Mouse (Mus musculus): Measurements from ENCODE around the gene Rpl10a. TPM values are rescaled to one million over a fixed set of nuclear protein-coding genes. Genes with fewer than 3 reads are reported as not detected.
"Not testable (repeated sequence)": the region's sequence is repeated elsewhere in the genome, so short reads cannot be mapped to it uniquely, and the experiment has no call there.

Gene Rpl10a
- total RNA-seq, 2 experiments from 2014 or later = 921 to 3,166 TPM

GRCm38 (mm10) chr17:28308297-28309195 is 19.7 kb upstream of the Rpl10a start:
- ATAC-seq (replicated peaks; ENCODE audit: poor library complexity) = peak; percentile 61

- ATAC-seq (replicated peaks; ENCODE audit: poor library complexity) = no peak
Observed at GRCm38 (mm10) chr17:28310831-28311230, 17.4 kb upstream of the Rpl10a start.

GRCm38 (mm10) chr17:28311366-28312132 is 16.7 kb upstream of the Rpl10a start:
- no peak for ATAC-seq (replicated peaks; ENCODE audit: poor library complexity)

GRCm38 (mm10) chr17:28312232-28313211 is 15.7 kb upstream of the Rpl10a start:
- peak; percentile 43 for ATAC-seq (replicated peaks; ENCODE audit: poor library complexity)

GRCm38 (mm10) chr17:28313212-28313879 is 14.9 kb upstream of the Rpl10a start, which contains the start of gene Fance:
Fance (plus strand) TSS chr17:28313519.
- peak; percentile 90 for ATAC-seq (replicated peaks; ENCODE audit: poor library complexity)

- no peak for ATAC-seq (replicated peaks; ENCODE audit: poor library complexity)
Observed at GRCm38 (mm10) chr17:28313880-28314225, 14.4 kb upstream of the Rpl10a start.

GRCm38 (mm10) chr17:28315611-28316160 is 12.6 kb upstream of the Rpl10a start:
- ATAC-seq (replicated peaks; ENCODE audit: poor library complexity) = no peak

- ATAC-seq (replicated peaks; ENCODE audit: poor library complexity) = no peak
Observed at GRCm38 (mm10) chr17:28316476-28316875, 11.8 kb upstream of the Rpl10a start.

GRCm38 (mm10) chr17:28317091-28317490 is 11.2 kb upstream of the Rpl10a start:
- no peak for ATAC-seq (replicated peaks; ENCODE audit: poor library complexity)

- peak; percentile 21 for ATAC-seq (replicated peaks; ENCODE audit: poor library complexity)
Observed at GRCm38 (mm10) chr17:28317725-28318124, 10.5 kb upstream of the Rpl10a start.

GRCm38 (mm10) chr17:28321700-28322099 is 6.6 kb upstream of the Rpl10a start:
- ATAC-seq (replicated peaks; ENCODE audit: poor library complexity) = no peak

- ATAC-seq (replicated peaks; ENCODE audit: poor library complexity) = no peak
Observed at GRCm38 (mm10) chr17:28323786-28324185, 4.5 kb upstream of the Rpl10a start.

GRCm38 (mm10) chr17:28324416-28324815 is 3.9 kb upstream of the Rpl10a start:
- not testable (repeated sequence) for ATAC-seq (replicated peaks; ENCODE audit: poor library complexity)

- ATAC-seq (replicated peaks; ENCODE audit: poor library complexity) = no peak
Observed at GRCm38 (mm10) chr17:28325751-28326150, 2.5 kb upstream of the Rpl10a start.

- no peak for ATAC-seq (replicated peaks; ENCODE audit: poor library complexity)
Observed at GRCm38 (mm10) chr17:28326951-28327350, 1.3 kb upstream of the Rpl10a start.

- peak; percentile 20; the same call in 1 of the 2 replicates for ATAC-seq (replicated peaks; ENCODE audit: poor library complexity)
Observed at GRCm38 (mm10) chr17:28327673-28328325, 472 bp upstream of the Rpl10a start.

- 0 out of 2 replicates have a peak, but pooled peaks have one; percentile 11 for ATAC-seq (replicated peaks; ENCODE audit: poor library complexity)
Observed at GRCm38 (mm10) chr17:28328946-28329345, 675 bp downstream of the Rpl10a start.

- ATAC-seq (replicated peaks; ENCODE audit: poor library complexity) = no peak
Observed at GRCm38 (mm10) chr17:28329503-28330231, 1.4 kb downstream of the Rpl10a start.

GRCm38 (mm10) chr17:28330232-28330546 is 1.9 kb downstream of the Rpl10a start:
- no peak for ATAC-seq (replicated peaks; ENCODE audit: poor library complexity)

Data from megakaryocyte progenitor cell, adult 5-6 weeks (primary cell).